1 mouse cellular context compared by ENCODE assay signal in genomic region chr11:96199181-96200086, GRCm38 (mm10).
TF ChIP-seq lines count a peak whose summit lies in the region.

No protein-coding gene starts in this region.

TF ChIP-seq in MEL, 35 proteins besides CTCF, POLR2A, EP300 and RAD21 (continued from another document):
- TF ChIP-seq ETS1 (IDR thresholded peaks at IDR 0.05; ENCODE audit: low read depth, low read length) (no peak; the same call in 1 of the 2 replicates), TBP (IDR thresholded peaks at IDR 0.05; ENCODE audit: low read depth, low read length) (peak; percentile 87), GABPA (IDR thresholded peaks at IDR 0.05; ENCODE audit: low read depth, low read length) (no peak), ZKSCAN1 (IDR thresholded peaks at IDR 0.05; ENCODE audit: low read depth, low read length) (no peak), MYC (IDR thresholded peaks at IDR 0.05; ENCODE audit: low read depth, low read length) (0 out of 2 replicates have a peak, but pooled peaks have one; percentile 45), ZC3H11A (IDR thresholded peaks at IDR 0.05; ENCODE audit: low read depth, low read length) (no peak), KAT2A (conservative IDR thresholded peaks at IDR 0.05; ENCODE audit: low read depth, low read length) (0 out of 2 replicates have a peak, but pooled peaks have one; percentile 9), CHD1 (IDR thresholded peaks at IDR 0.05; ENCODE audit: low read depth, low read length) (no peak; the same call in 1 of the 2 replicates), MAFK (IDR thresholded peaks at IDR 0.05; ENCODE audit: borderline replicate concordance, low read depth, low read length) (no peak), MYB (IDR thresholded peaks at IDR 0.05; ENCODE audit: low read depth, low read length) (no peak), ZMIZ1 (IDR thresholded peaks at IDR 0.05; ENCODE audit: low read depth, low read length) (no peak; the same call in 1 of the 2 replicates), MEF2A (IDR thresholded peaks at IDR 0.05; ENCODE audit: extremely low read depth, insufficient replicate concordance, low read depth, low read length, poor library complexity, severe bottlenecking) (no peak), POLR2AphosphoS5 (IDR thresholded peaks at IDR 0.05; ENCODE audit: borderline replicate concordance, low read depth, low read length) (no peak), TAL1 (IDR thresholded peaks at IDR 0.05; ENCODE audit: low read length) (no peak), CHD2 (IDR thresholded peaks at IDR 0.05; ENCODE audit: low read length) (peak; percentile 69), NELFE (IDR thresholded peaks at IDR 0.05; ENCODE audit: low read depth, low read length) (peak; percentile 50), MXI1 (IDR thresholded peaks at IDR 0.05; ENCODE audit: low read depth, low read length) (no peak; the same call in none of the 2 replicates), RCOR1 (IDR thresholded peaks at IDR 0.05; ENCODE audit: low read depth, low read length) (no peak), POLR2AphosphoS2 (IDR thresholded peaks at IDR 0.05; ENCODE audit: low read length) (no peak), JUND (IDR thresholded peaks at IDR 0.05; ENCODE audit: low read depth, low read length) (no peak), UBTF (IDR thresholded peaks at IDR 0.05; ENCODE audit: borderline replicate concordance, insufficient read depth, low read depth, low read length) (no peak), USF1 (IDR thresholded peaks at IDR 0.05; ENCODE audit: low read depth, low read length) (no peak)
TF ChIP-seq in MEL: peak in this region for 10.
